Mouse (Mus musculus) liver, embryonic 11.5 days (tissue): ENCODE results near the gene Fnbp1. TPM values are rescaled to one million over a fixed set of nuclear protein-coding genes. Genes with fewer than 3 reads are reported as not detected.

Experiments used
- ATAC-seq: fragments of 200-750 bp; cut with Nextera tagmentation; replicated peaks from 2 replicates; pipeline ENCODE4 v1.8.0; 2017; ENCODE audit warnings: moderate number of reproducible peaks, mild to moderate bottlenecking, moderate TSS enrichment, moderate library complexity; ENCODE audit not compliant: low FRiP score
- DNase-seq: peaks from one replicate; pipeline ENCODE4 v3.0.0-alpha.2; 2017; ENCODE audit warnings: low spot score
- H3K27ac ChIP-seq: fragments of 300-500 bp; sonication (generic); 2 replicates; pipeline ENCODE4 v1.5.1; 2014; ENCODE audit warnings: mild to moderate bottlenecking, low read depth, low read length, control low read depth
- H3K27me3 ChIP-seq: fragments of 300-500 bp; sonication (generic); replicated peaks from 2 replicates; pipeline ENCODE4 v1.6.1; 2014; ENCODE audit warnings: low read length, mixed read lengths; ENCODE audit not compliant: control insufficient read depth, insufficient read depth
- H3K36me3 ChIP-seq: fragments of 300-500 bp; sonication (generic); 2 replicates; pipeline ENCODE4 v1.6.1; 2014; ENCODE audit warnings: mild to moderate bottlenecking, low read length, moderate library complexity, mixed read lengths; ENCODE audit not compliant: control insufficient read depth, insufficient read depth
- H3K4me1 ChIP-seq: fragments of 300-500 bp; sonication (generic); replicated peaks from 2 replicates; pipeline ENCODE4 v1.6.1; 2014; ENCODE audit warnings: low read length, mixed read lengths; ENCODE audit not compliant: control insufficient read depth, insufficient read depth
- H3K4me2 ChIP-seq: fragments of 300-500 bp; sonication (generic); 2 replicates; pipeline ENCODE4 v1.6.1; 2014; ENCODE audit warnings: mild to moderate bottlenecking, control low read depth, moderate library complexity
- H3K4me3 ChIP-seq: fragments of 300-500 bp; sonication (generic); 2 replicates; pipeline ENCODE4 v1.5.1; 2014; ENCODE audit warnings: low read depth, low read length, control low read depth
- H3K9ac ChIP-seq: fragments of 300-500 bp; sonication (generic); 2 replicates; pipeline ENCODE4 v1.6.1; 2014; ENCODE audit warnings: low read depth, low read length, control low read depth
- H3K9me3 ChIP-seq: fragments of 300-500 bp; sonication (generic); 2 replicates; pipeline ENCODE4 v1.6.1; 2016; ENCODE audit warnings: low read length, inconsistent platforms, mixed read lengths; ENCODE audit not compliant: control insufficient read depth
- WGBS: fragments of 180-500 bp; shearing (Covaris S2); extraction: QIAGEN DNeasy Blood & Tissue Kit; methylation state at CpG from one replicate; pipeline ENCODE4 v1.1.7; 2014; 5-methylcytosine and 5-hydroxymethylcytosine counted together
- polyA plus RNA-seq: library from polyadenylated mRNA; unstranded; fragments of >200 nt; fragmentation: Nextera tagmentation; extraction: Ambion mirVana; gene quantifications from 2 replicates; pipeline ENCODE4 v1.2.1, GENCODE M21; 2014

The Fnbp1 gene
- polyA plus RNA-seq, 1 experiment from 2014 or later: 20.6 TPM

DNA sequence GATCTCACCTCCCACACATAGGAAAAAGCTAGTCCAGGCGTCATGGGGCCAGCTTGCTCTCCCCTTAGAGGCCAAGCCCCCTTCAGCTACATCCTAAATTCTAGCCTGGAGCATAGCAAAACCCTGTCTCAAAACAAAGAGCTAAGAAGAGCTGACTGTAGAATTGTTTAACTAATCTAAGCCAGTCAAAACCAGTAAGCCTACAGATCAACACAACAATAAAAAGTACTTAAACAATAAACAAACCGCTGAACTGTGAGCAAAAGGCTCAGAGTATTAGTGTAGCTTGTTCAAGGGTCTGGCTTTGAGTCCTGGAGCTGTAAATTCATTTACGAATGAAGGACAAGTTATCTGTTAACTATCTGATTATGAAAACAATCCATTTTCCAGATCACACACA, 50.6 kb downstream of the Fnbp1 start:
- WGBS: 67% methylated on average over 3 of the region's 3 CpGs
- Histone ChIP-seq H3K4me2 (no peak overlapping the region), H3K9me3 (no peaks in the 10 kb centered on the region), H3K9ac (no peak overlapping the region), H3K27me3 (no peaks in the 10 kb centered on the region), H3K4me1 (peaks cover 37% of the 10 kb centered on the region), H3K27ac (no peak overlapping the region), H3K4me3 (no peak overlapping the region), H3K36me3 (peaks cover 4% of the 10 kb centered on the region; the same call in 1 of the 2 replicates)
- ATAC-seq (no peak), DNase-seq (no peak)

DNA sequence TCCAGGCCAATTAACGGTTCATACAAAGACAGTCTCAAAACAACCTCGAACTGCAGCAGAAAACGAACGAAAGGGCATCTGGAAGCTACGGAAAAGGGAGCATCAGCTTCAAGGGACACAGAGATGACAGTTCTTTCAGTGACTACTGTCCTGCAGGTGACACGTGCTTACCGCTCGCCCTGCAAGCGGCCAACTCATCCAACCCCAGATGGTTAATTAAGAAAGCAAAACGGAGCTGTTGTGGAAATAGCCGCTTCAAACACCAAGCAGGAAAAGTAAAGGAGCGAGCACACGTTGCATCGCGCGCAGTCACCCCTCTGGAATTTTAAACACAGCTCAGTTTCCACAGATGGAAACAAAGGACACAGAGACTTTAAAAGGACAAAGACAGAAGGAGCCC, 52.2 kb downstream of the Fnbp1 start:
- no peak for DNase-seq
- H3K27ac ChIP-seq: no peak overlapping the region
- WGBS: 84% methylated on average over 16 of the region's 16 CpGs
- H3K4me2 ChIP-seq: no peak overlapping the region
- H3K4me3 ChIP-seq: no peak overlapping the region
- H3K9ac ChIP-seq: no peak overlapping the region
- no peak for ATAC-seq
- peaks cover 3% of the 10 kb centered on the region; the same call in 1 of the 2 replicates for H3K36me3 ChIP-seq
- no peaks in the 10 kb centered on the region for H3K27me3 ChIP-seq
- H3K4me1 ChIP-seq: peaks cover 34% of the 10 kb centered on the region
- no peaks in the 10 kb centered on the region for H3K9me3 ChIP-seq

DNA sequence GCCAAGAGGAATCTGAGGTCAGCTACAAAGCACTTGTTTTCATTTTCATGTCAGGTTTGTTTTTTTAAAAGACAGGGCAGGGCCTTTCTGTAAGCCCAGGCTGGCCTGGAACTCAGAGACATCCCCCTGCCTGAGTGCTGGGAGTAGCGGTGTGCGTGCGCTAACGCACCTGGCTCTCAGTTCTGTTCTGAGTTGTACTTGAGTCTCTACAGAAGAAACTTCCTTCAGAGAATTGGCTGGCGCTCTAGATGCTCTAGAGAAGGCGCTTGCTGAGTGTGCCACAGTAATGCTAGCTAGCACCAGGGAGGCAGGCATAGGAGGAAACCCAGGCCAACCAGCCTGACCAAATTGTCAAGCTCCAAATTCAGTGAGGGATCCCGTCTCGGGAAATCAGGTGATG, 52.9 kb downstream of the Fnbp1 start:
- peaks cover 7% of the 10 kb centered on the region; the same call in 1 of the 2 replicates for H3K36me3 ChIP-seq
- 81% methylated on average over 8 of the region's 8 CpGs for WGBS
- H3K9ac ChIP-seq: no peak overlapping the region
- H3K4me1 ChIP-seq: peaks cover 30% of the 10 kb centered on the region
- no peak for ATAC-seq
- no peak for DNase-seq
- H3K27ac ChIP-seq: no peak overlapping the region
- no peaks in the 10 kb centered on the region for H3K9me3 ChIP-seq
- no peak overlapping the region for H3K4me3 ChIP-seq
- no peaks in the 10 kb centered on the region for H3K27me3 ChIP-seq
- no peak overlapping the region for H3K4me2 ChIP-seq

DNA sequence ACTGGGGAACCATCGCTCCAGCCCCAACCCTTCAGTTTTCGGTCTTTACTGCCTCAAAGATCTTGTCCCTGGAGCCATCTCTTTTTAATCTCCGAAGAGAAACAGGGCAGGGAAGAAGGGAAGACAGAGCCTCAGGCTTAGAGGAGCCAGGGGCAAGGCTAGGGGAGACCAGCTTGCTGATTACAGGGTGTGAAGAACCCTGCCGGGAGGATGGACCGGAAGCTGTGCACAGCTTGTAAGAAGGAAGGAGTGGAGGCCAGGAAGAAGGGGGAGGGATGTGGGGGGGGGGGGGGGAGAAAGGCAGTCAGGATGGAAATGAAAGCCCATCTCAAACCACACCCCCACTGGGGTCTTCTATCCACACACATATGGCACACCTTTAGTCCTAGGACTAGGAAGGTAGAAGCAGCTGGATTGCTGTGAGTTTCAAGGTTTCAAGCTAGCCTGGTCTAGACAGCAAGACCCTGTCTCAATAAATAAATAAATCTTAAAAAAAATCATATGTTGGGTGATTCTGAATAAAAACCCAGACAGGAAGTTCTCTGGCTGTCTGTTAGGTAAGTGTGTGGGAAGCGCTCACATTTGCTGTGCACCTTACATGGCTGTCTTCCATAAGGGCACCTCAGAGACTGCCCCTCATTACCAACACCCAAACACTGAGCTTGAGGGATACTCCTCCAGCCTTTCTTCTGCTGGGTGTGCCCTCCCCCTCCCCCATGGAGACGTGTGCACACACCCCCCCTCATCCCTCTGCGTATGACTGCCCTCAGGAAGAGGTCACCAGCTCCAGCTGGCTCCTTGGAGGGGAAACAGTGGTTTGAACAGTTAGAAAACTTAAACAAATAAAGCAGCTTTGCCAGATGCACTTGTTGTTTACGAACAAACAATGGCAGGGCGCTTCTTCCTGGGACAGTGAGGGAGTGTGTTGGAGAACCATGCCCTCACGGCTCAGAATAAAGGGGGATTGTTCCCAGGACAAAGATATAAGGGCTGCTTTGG, 53.8 kb downstream of the Fnbp1 start:
- Histone ChIP-seq H3K9me3 (no peaks in the 10 kb centered on the region), H3K27me3 (no peaks in the 10 kb centered on the region), H3K4me1 (peaks cover 34% of the 10 kb centered on the region), H3K9ac (no peak overlapping the region), H3K27ac (peak overlapping the region; percentile 66), H3K36me3 (peaks cover 8% of the 10 kb centered on the region; the same call in 1 of the 2 replicates), H3K4me3 (no peak overlapping the region), H3K4me2 (peak overlapping the region; percentile 25; the same call in 1 of the 2 replicates)
- ATAC-seq: no peak
- no peak for DNase-seq
- WGBS: 23% methylated on average over 11 of the region's 11 CpGs

DNA sequence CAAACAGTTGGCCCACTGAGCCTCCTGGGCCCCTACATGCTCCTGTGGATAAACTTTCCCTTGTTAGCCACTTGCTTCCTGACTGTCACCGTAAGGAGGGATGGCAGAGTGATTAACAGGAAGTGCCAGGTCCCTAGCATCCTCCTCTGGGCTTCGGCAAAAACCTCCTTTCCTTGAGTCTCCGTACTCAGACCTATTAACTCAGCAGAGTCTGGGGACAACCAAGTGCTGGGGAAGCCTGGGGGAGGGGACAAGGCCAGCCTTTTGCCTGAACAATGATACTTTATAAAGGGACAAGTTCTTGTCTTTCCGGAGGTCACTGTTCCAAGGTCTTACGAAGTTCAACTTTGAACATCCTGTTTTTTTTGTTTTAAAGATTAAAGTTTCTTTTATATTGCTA, 54.7 kb downstream of the Fnbp1 start:
- WGBS: 31% methylated on average over 5 of the region's 5 CpGs
- no peak overlapping the region for H3K4me3 ChIP-seq
- H3K9me3 ChIP-seq: no peaks in the 10 kb centered on the region
- H3K4me2 ChIP-seq: peak overlapping the region; percentile 17; the same call in 1 of the 2 replicates
- no peaks in the 10 kb centered on the region for H3K27me3 ChIP-seq
- no peak for DNase-seq
- H3K9ac ChIP-seq: no peak overlapping the region
- peak overlapping the region; percentile 43; the same call in 1 of the 2 replicates for H3K27ac ChIP-seq
- peaks cover 10% of the 10 kb centered on the region; the same call in 1 of the 2 replicates for H3K36me3 ChIP-seq
- no peak for ATAC-seq
- H3K4me1 ChIP-seq: peaks cover 43% of the 10 kb centered on the region

DNA sequence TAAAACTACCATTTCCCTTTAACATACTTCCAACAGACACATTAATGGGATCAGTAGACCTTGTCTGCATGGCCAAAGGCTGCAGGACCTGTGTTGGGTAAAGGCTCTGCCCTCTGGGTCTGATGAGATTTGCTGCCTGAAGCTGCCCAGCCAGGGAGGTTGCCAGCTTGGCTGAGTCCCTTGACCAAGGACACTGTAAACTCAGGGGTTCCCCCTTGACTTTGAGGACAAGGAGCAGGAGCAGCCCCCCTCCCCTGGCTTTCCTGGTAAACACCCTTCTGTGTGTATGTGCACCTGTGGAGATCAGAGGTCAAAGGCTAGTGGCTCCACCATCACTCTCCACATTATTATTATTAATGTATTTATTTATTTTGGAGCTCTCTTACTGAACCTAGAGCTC, 55.3 kb downstream of the Fnbp1 start:
- Histone ChIP-seq H3K9ac (no peak overlapping the region), H3K4me2 (peak overlapping the region; percentile 17; the same call in 1 of the 2 replicates), H3K4me3 (no peak overlapping the region), H3K27ac (peak overlapping the region; percentile 43; the same call in 1 of the 2 replicates), H3K36me3 (peaks cover 6% of the 10 kb centered on the region; the same call in 1 of the 2 replicates), H3K27me3 (no peaks in the 10 kb centered on the region), H3K9me3 (no peaks in the 10 kb centered on the region), H3K4me1 (peaks cover 48% of the 10 kb centered on the region)
- DNase-seq (no peak), ATAC-seq (no peak)

DNA sequence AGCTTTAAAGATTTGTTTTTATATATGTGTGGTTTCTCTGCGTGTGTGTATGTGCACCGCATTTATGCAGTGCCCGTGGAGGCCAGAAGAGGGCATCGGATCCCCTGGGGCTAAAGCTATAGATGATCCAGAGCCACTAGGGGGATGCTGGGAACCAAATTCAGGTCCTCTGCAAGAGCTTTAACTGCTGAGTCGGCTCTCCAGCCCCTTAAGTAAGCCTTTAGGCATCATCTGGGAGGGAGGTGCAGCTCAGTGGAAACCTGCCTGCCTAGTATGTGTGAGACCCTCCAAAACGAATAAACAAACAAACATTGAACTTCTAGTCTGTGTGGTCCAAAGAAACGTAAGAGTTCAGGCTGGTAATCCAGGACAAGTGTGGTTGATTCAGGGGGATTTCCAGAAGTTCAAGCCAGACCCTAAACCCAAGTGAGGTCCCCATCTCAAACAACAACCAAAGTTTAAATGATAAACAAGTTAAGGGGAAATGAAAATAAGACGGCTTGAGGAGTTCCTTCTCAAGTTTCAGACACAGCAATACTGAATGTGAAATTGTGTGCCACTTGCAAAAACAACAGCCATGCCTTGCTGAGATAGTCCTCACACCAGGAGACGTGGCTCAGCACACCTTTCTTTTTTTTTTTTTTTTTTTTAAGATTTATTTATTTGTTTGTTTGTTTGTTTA, 57.5 kb downstream of the Fnbp1 start:
- WGBS: 94% methylated on average over 9 of the region's 9 CpGs

DNA sequence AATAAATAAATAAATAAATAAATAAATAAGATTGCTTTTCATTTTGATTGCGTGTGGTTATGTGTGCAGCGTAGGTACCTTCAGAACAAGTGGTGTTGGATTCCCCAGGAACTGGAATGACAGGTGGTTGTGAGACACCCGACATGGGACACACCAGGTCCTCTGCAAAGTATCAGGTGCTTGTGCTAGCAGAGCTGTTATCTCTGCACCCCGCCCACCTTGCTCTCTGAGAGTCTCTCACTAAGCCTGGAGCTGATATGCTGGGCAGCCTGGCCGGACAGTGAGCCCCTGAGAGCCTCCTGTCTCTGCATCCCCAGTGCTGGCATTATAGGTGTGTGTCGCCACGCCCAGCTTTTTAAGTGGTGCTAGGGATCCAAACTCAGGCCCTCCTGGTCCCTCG, 58.4 kb downstream of the Fnbp1 start:
- H3K4me1 ChIP-seq: peaks cover 48% of the 10 kb centered on the region
- no peak overlapping the region for H3K9ac ChIP-seq
- H3K27ac ChIP-seq: no peak overlapping the region
- 75% methylated on average over 8 of the region's 8 CpGs for WGBS
- no peak overlapping the region for H3K4me2 ChIP-seq
- H3K27me3 ChIP-seq: no peaks in the 10 kb centered on the region
- no peaks in the 10 kb centered on the region for H3K9me3 ChIP-seq
- ATAC-seq (peak; percentile 32; the same call in 1 of the 2 replicates), DNase-seq (no peak)
- no peak overlapping the region for H3K4me3 ChIP-seq
- peaks cover 6% of the 10 kb centered on the region; the same call in 1 of the 2 replicates for H3K36me3 ChIP-seq

More for the DNA sequence above, 57.5 kb downstream of the Fnbp1 start:
- Histone ChIP-seq H3K4me3 (no peak overlapping the region), H3K4me1 (peaks cover 58% of the 10 kb centered on the region), H3K4me2 (no peak overlapping the region), H3K27me3 (no peaks in the 10 kb centered on the region), H3K9ac (no peak overlapping the region), H3K9me3 (no peaks in the 10 kb centered on the region), H3K27ac (no peak overlapping the region), H3K36me3 (peaks cover 6% of the 10 kb centered on the region; the same call in 1 of the 2 replicates)
- no peak for ATAC-seq
- no peak for DNase-seq
